Mouse (Mus musculus) stomach, embryonic 15.5 days (tissue): ENCODE data around the gene Sp9. TPM values are rescaled to one million over a fixed set of nuclear protein-coding genes. Genes with fewer than 3 reads are reported as not detected.

Experiments
- ATAC-seq: fragments of 200-750 bp; cut with Nextera tagmentation; 2 replicates; pipeline ENCODE4 v1.8.0; 2017; ENCODE audit warnings: low read depth, moderate number of reproducible peaks, moderate TSS enrichment; ENCODE audit not compliant: insufficient read depth, low FRiP score
- H3K27ac ChIP-seq: fragments of 300-500 bp; sonication (generic); 2 replicates; pipeline ENCODE4 v1.5.1; 2015; ENCODE audit warnings: mild to moderate bottlenecking, inconsistent platforms
- H3K27me3 ChIP-seq: fragments of 300-500 bp; sonication (generic); replicated peaks from 2 replicates; pipeline ENCODE4 v1.6.1; 2015; ENCODE audit warnings: inconsistent platforms
- H3K36me3 ChIP-seq: fragments of 300-500 bp; sonication (generic); 2 replicates; pipeline ENCODE4 v1.6.1; 2015; ENCODE audit warnings: inconsistent platforms
- H3K4me1 ChIP-seq: fragments of 300-500 bp; sonication (generic); 2 replicates; pipeline ENCODE4 v1.6.1; 2015; ENCODE audit warnings: inconsistent platforms
- H3K4me2 ChIP-seq: fragments of 300-500 bp; sonication (generic); 2 replicates; pipeline ENCODE4 v1.6.1; 2015; ENCODE audit warnings: mild to moderate bottlenecking, inconsistent platforms
- H3K4me3 ChIP-seq: fragments of 300-500 bp; sonication (generic); replicated peaks from 2 replicates; pipeline ENCODE4 v1.5.1; 2015; ENCODE audit warnings: inconsistent platforms
- H3K9ac ChIP-seq: fragments of 300-500 bp; sonication (generic); 2 replicates; pipeline ENCODE4 v1.6.1; 2015; ENCODE audit warnings: inconsistent platforms
- H3K9me3 ChIP-seq: fragments of 300-500 bp; sonication (generic); 2 replicates; pipeline ENCODE4 v1.6.1; 2016; ENCODE audit warnings: inconsistent platforms
- WGBS: fragments of 180-500 bp; shearing (Covaris S2); methylation state at CpG from one replicate; pipeline ENCODE4 v1.1.7; 2015; 5-methylcytosine and 5-hydroxymethylcytosine counted together
- polyA plus RNA-seq: library from polyadenylated mRNA; unstranded; fragments of >200 nt; fragmentation: Nextera tagmentation; extraction: Ambion mirVana; gene quantifications from 2 replicates; pipeline ENCODE4 v1.2.1, GENCODE M21; 2015

Sp9 gene
- polyA plus RNA-seq, 1 experiment from 2014 or later: 0.03 TPM

GRCm38 (mm10) chr2:73325871-73326270 is 54.1 kb downstream of the Sp9 start:
- no peaks in the 10 kb centered on the region for H3K27me3 ChIP-seq
- no peak for ATAC-seq

More at GRCm38 (mm10) chr2:73325871-73326270, 54.1 kb downstream of the Sp9 start:
- H3K4me3 ChIP-seq: no peak overlapping the region
- WGBS: 89% methylated on average over 5 of the region's 5 CpGs
- H3K4me1 ChIP-seq: no peaks in the 10 kb centered on the region
- no peaks in the 10 kb centered on the region for H3K9me3 ChIP-seq
- no peak overlapping the region for H3K4me2 ChIP-seq
- no peak overlapping the region for H3K27ac ChIP-seq
- no peaks in the 10 kb centered on the region for H3K36me3 ChIP-seq
- H3K9ac ChIP-seq: no peak overlapping the region

Other genes with a start within 250 kb of the Sp9 start
- gene Ola1, start 53.0 kb upstream of the Sp9 start, polyA plus RNA-seq: 77.3 and 81.4 TPM in 2 replicates
- 15.0 and 15.3 TPM in 2 replicates for gene Scrn3, start 40.7 kb downstream of the Sp9 start, polyA plus RNA-seq
- 24.6 and 26.5 TPM in 2 replicates for gene Cir1, start 40.8 kb downstream of the Sp9 start, polyA plus RNA-seq
- 4.1 and 6.0 TPM in 2 replicates for gene Gpr155, start 114.6 kb downstream of the Sp9 start, polyA plus RNA-seq